Mouse (Mus musculus) spleen, adult 2 months (tissue): ENCODE results near the gene Cldnd2.

ENCODE experiments used
- CTCF ChIP-seq: fragments of 200-500 bp; IDR thresholded peaks from 2 replicates; pipeline ENCODE4 v1.5.1; 2011; ENCODE audit warnings: mild to moderate bottlenecking, inconsistent platforms; ENCODE audit not compliant: insufficient read depth, insufficient read length, insufficient replicate concordance; ENCODE audit errors: extremely low read depth
- POLR2A ChIP-seq: fragments of 200-500 bp; IDR thresholded peaks from 2 replicates; pipeline ENCODE4 v1.6.1; 2011; ENCODE audit warnings: low read depth, low read length, inconsistent platforms

DNA sequence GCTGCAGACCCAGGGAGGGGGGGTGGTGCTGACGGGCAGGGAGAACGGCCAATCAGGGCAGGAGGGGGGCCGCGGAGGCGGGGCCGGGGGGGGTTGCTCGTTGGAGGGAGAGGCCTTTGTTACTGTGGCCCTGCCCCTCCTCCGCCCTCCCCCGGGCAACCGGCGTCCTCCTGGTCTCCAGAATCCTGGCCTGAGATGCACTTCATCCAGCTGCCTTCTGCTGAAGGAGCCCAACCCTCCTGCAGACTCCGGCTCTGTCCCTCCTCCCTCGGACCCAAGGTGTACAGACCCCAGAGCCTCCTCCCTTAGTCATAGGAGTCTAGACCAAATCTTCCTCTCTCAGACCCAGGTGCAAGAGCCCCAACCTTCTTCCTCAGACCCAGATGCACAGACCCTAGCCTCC lies 49.6 kb downstream of the Cldnd2 start:
- TF ChIP-seq POLR2A (no peak), CTCF (no peak)
